In the genomic region with DNA sequence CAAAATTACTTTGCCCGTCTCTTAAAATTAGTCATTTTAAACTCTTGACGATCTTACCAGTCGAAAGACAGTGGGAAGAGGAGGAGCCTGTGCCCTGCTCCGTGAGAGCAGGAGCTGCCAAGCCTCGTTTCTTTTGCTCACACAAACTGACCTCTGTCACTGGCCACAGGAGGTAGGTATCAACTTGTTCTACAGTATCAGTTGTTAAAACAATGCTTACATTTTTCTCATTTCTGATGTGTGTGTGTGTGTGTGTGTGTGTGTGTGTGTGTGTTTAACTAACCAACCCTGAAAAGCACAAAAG, we compare ENCODE assay signal across 8 mouse cellular contexts. TPM values are rescaled to one million over a fixed set of nuclear protein-coding genes. Genes with fewer than 3 reads are reported as not detected.
DNase-seq lines count a peak whose midpoint lies in the region; ATAC-seq and TF ChIP-seq lines count a peak whose summit lies in the region.

No protein-coding gene starts in this region.

- TF ChIP-seq CTCF in hindbrain, postnatal 0 days (IDR thresholded peaks at IDR 0.05; ENCODE audit: low read depth), result no peak

- no peaks in the 10 kb centered on the region for H3K27me3 ChIP-seq in kidney, embryonic 14.5 days (ENCODE audit: control insufficient read depth, insufficient read depth, low read length)
- no peaks in the 10 kb centered on the region for H3K27me3 ChIP-seq in embryonic facial prominence, embryonic 15.5 days
- no peaks in the 10 kb centered on the region for H3K27me3 ChIP-seq in hindbrain, postnatal 0 days (ENCODE audit: insufficient read depth, low read length)
- H3K27me3 ChIP-seq in midbrain, embryonic 15.5 days (replicated peaks), result no peaks in the 10 kb centered on the region

- H3K4me3 ChIP-seq in kidney, embryonic 14.5 days (ENCODE audit: low read length), result peak overlapping the region; percentile 16; the same call in 1 of the 2 replicates
- H3K4me3 ChIP-seq in embryonic facial prominence, embryonic 15.5 days (replicated peaks), result no peak overlapping the region
- H3K4me3 ChIP-seq in hindbrain, postnatal 0 days (ENCODE audit: low read length), result 0 out of 2 replicates have a peak overlapping the region, but pooled peaks have one; percentile 1
- peak overlapping the region; percentile 7 for H3K4me3 ChIP-seq in midbrain, embryonic 15.5 days

- H3K4me1 ChIP-seq in kidney, embryonic 14.5 days (ENCODE audit: control insufficient read depth, insufficient read depth, low read length), result peaks cover 15% of the 10 kb centered on the region
- peaks cover 20% of the 10 kb centered on the region for H3K4me1 ChIP-seq in embryonic facial prominence, embryonic 15.5 days
- H3K4me1 ChIP-seq in hindbrain, postnatal 0 days (ENCODE audit: insufficient read depth, low read length), result 0 out of 2 replicates have a peak, but pooled peaks cover 4% of the 10 kb centered on the region
- peaks cover 14% of the 10 kb centered on the region; the same call in 1 of the 2 replicates for H3K4me1 ChIP-seq in midbrain, embryonic 15.5 days

- H3K27ac ChIP-seq in kidney, embryonic 14.5 days (ENCODE audit: low read depth, low read length), result no peak overlapping the region
- no peak overlapping the region; the same call in 1 of the 2 replicates for H3K27ac ChIP-seq in embryonic facial prominence, embryonic 15.5 days (replicated peaks)
- H3K27ac ChIP-seq in hindbrain, postnatal 0 days, result no peak overlapping the region
- H3K27ac ChIP-seq in midbrain, embryonic 15.5 days, result no peak overlapping the region

- no peaks in the 10 kb centered on the region for H3K9me3 ChIP-seq in kidney, embryonic 14.5 days (ENCODE audit: control insufficient read depth, low read length)
- no peaks in the 10 kb centered on the region for H3K9me3 ChIP-seq in embryonic facial prominence, embryonic 15.5 days (replicated peaks)
- no peaks in the 10 kb centered on the region for H3K9me3 ChIP-seq in hindbrain, postnatal 0 days (ENCODE audit: low read length)
- no peaks in the 10 kb centered on the region for H3K9me3 ChIP-seq in midbrain, embryonic 15.5 days

- WGBS in kidney, embryonic 14.5 days, result 4% methylated on average over 5 of the region's 5 CpGs
- 6% methylated on average over 5 of the region's 5 CpGs for WGBS in embryonic facial prominence, embryonic 15.5 days
- 11% methylated on average over 5 of the region's 5 CpGs for WGBS in hindbrain, postnatal 0 days
- WGBS in midbrain, embryonic 15.5 days, result 9% methylated on average over 5 of the region's 5 CpGs

- no peak for ATAC-seq in kidney, embryonic 14.5 days (ENCODE audit: low FRiP score, low TSS enrichment)
- ATAC-seq in embryonic facial prominence, embryonic 15.5 days (ENCODE audit: insufficient number of reproducible peaks, low FRiP score, low TSS enrichment, low read depth), result no peak
- peak; percentile 46; the same call in 1 of the 2 replicates for ATAC-seq in hindbrain, postnatal 0 days
- peak; percentile 48 for ATAC-seq in midbrain, embryonic 15.5 days (replicated peaks)
- ATAC-seq in inflammation-experienced regulatory T-cells, adult 6 months, result no peak

- no peak overlapping the region for H3K9ac ChIP-seq in kidney, embryonic 14.5 days (ENCODE audit: low read depth, low read length)
- H3K9ac ChIP-seq in embryonic facial prominence, embryonic 15.5 days, result no peak overlapping the region
- 0 out of 2 replicates have a peak overlapping the region, but pooled peaks have one; percentile 4 for H3K9ac ChIP-seq in hindbrain, postnatal 0 days (replicated peaks; ENCODE audit: low read length)
- 0 out of 2 replicates have a peak overlapping the region, but pooled peaks have one; percentile 8 for H3K9ac ChIP-seq in midbrain, embryonic 15.5 days

- peak overlapping the region; percentile 48 for H3K4me2 ChIP-seq in kidney, embryonic 14.5 days (replicated peaks; ENCODE audit: low read depth, low read length)
- H3K4me2 ChIP-seq in embryonic facial prominence, embryonic 15.5 days (replicated peaks), result peak overlapping the region; percentile 31; the same call in 1 of the 2 replicates
- peak overlapping the region; percentile 38 for H3K4me2 ChIP-seq in hindbrain, postnatal 0 days (ENCODE audit: low read depth, low read length)
- peak overlapping the region; percentile 44 for H3K4me2 ChIP-seq in midbrain, embryonic 15.5 days

- no peak for DNase-seq in kidney, postnatal 14 days
- DNase-seq in hindbrain, postnatal 0 days (ENCODE audit: low spot score), result peak; percentile 25
- no peak for DNase-seq in natural killer cell, adult 2 months (ENCODE audit: low spot score in 2 of 2)
- DNase-seq in frontal cortex, postnatal 14 days (ENCODE audit: low spot score in 2 of 2), result no peak

- H3K36me3 ChIP-seq in kidney, embryonic 14.5 days (ENCODE audit: control insufficient read depth, insufficient read depth, low read length), result no peaks in the 10 kb centered on the region
- no peaks in the 10 kb centered on the region for H3K36me3 ChIP-seq in embryonic facial prominence, embryonic 15.5 days
- H3K36me3 ChIP-seq in hindbrain, postnatal 0 days (ENCODE audit: insufficient read depth, low read length), result no peaks in the 10 kb centered on the region
- no peaks in the 10 kb centered on the region for H3K36me3 ChIP-seq in midbrain, embryonic 15.5 days (replicated peaks)

RNA-seq across cellular contexts. Expression of gene Tsc22d2, which starts 41.7 kb away (rescaled TPM):
- 16.1 and 17.9 TPM in 2 replicates for polyA plus RNA-seq in kidney, embryonic 14.5 days (2014; fragmentation: Nextera tagmentation; extraction: Ambion mirVana)
- 11.1 and 12.7 TPM in 2 replicates for polyA plus RNA-seq in embryonic facial prominence, embryonic 15.5 days (2015; fragmentation: Nextera tagmentation; extraction: Ambion mirVana)
- 39.0 and 40.4 TPM in 2 replicates for total RNA-seq in hindbrain, postnatal 0 days (2014; rRNA removed)
- 10.3 and 10.4 TPM in 2 replicates for polyA plus RNA-seq in hindbrain, postnatal 0 days (2015; fragmentation: Nextera tagmentation; extraction: Ambion mirVana)
- 9.5 and 9.6 TPM in 2 replicates for polyA plus RNA-seq in midbrain, embryonic 15.5 days (2015; fragmentation: Nextera tagmentation; extraction: Ambion mirVana)
- 10 to 100 TPM; 10.4 to 16.1 (median 13.1) TPM for polyA plus RNA-seq in inflammation-experienced regulatory T-cells, adult 6 months (2017; shearing (Covaris generic))

Comparison
In these comparisons a context has a peak if more than half of its experiments do, and no peak if none do; other contexts are left out.
1. ATAC-seq: peak in hindbrain, postnatal 0 days (single experiment) and midbrain, embryonic 15.5 days (single experiment); none in kidney, embryonic 14.5 days (single experiment), embryonic facial prominence, embryonic 15.5 days (single experiment) and inflammation-experienced regulatory T-cells, adult 6 months (single experiment).
2. H3K9ac ChIP-seq: peak in hindbrain, postnatal 0 days (single experiment) and midbrain, embryonic 15.5 days (single experiment); none in kidney, embryonic 14.5 days (single experiment) and embryonic facial prominence, embryonic 15.5 days (single experiment).
3. Peak in every context shown above with its lines, with median percentiles within 50 percentile points of each other: H3K4me2 ChIP-seq.